Mouse (Mus musculus): ENCODE results near the gene Galntl6. TPM values are rescaled to one million over a fixed set of nuclear protein-coding genes. Genes with fewer than 3 reads are reported as not detected.
A peak's percentile ranks its signal among the peaks of the same experiment; 100 is the strongest.

The Galntl6 gene
- polyA plus RNA-seq, 1 experiment, result 6.0 TPM

GRCm38 (mm10) chr8:57836981-57837380 lies 1075.5 kb downstream of the Galntl6 start:
- no peaks in the 10 kb centered on the region for H3K27me3 ChIP-seq (ENCODE audit: control insufficient read depth, insufficient read depth, low read length)
- peak; percentile 24 to 41 for DNase-seq
- peak overlapping the region; percentile 44 for H3K4me3 ChIP-seq (replicated peaks; ENCODE audit: insufficient read depth, low read depth, low read length)
- H3K4me1 ChIP-seq (ENCODE audit: control insufficient read depth, insufficient read depth, low read length), result peaks cover 5% of the 10 kb centered on the region; the same call in 1 of the 2 replicates
- H3K27ac ChIP-seq (ENCODE audit: insufficient read depth, low read length), result peak overlapping the region; percentile 74
- 55% methylated on average over 11 of the region's 11 CpGs for WGBS
- no peak for TF ChIP-seq POLR2A (IDR thresholded peaks at IDR 0.05; ENCODE audit: borderline replicate concordance, insufficient read depth, low read length)
- TF ChIP-seq CTCF (IDR thresholded peaks at IDR 0.05; ENCODE audit: borderline replicate concordance, insufficient read depth, low read depth, low read length), result no peak

- no peak overlapping the region for H3K27ac ChIP-seq (ENCODE audit: insufficient read depth, low read length)
- peaks cover under 1% of the 10 kb centered on the region; the same call in 1 of the 2 replicates for H3K4me1 ChIP-seq (ENCODE audit: control insufficient read depth, insufficient read depth, low read length)
- no peak overlapping the region for H3K4me3 ChIP-seq (replicated peaks; ENCODE audit: insufficient read depth, low read depth, low read length)
- 76% methylated on average over 15 of the region's 15 CpGs for WGBS
- no peaks in the 10 kb centered on the region for H3K27me3 ChIP-seq (ENCODE audit: control insufficient read depth, insufficient read depth, low read length)
- no peak for DNase-seq
- no peak for TF ChIP-seq CTCF (IDR thresholded peaks at IDR 0.05; ENCODE audit: borderline replicate concordance, insufficient read depth, low read depth, low read length)
- no peak for TF ChIP-seq POLR2A (IDR thresholded peaks at IDR 0.05; ENCODE audit: borderline replicate concordance, insufficient read depth, low read length)
These were observed 1076.1 kb downstream of the Galntl6 start for GRCm38 (mm10) chr8:57836201-57836883.

- Histone ChIP-seq H3K27me3 (ENCODE audit: control insufficient read depth, insufficient read depth, low read length) (no peaks in the 10 kb centered on the region), H3K27ac (ENCODE audit: insufficient read depth, low read length) (no peak overlapping the region), H3K4me3 (replicated peaks; ENCODE audit: insufficient read depth, low read depth, low read length) (no peak overlapping the region), H3K4me1 (ENCODE audit: control insufficient read depth, insufficient read depth, low read length) (no peaks in the 10 kb centered on the region)
- WGBS, result 79% methylated on average over 7 of the region's 7 CpGs
- TF ChIP-seq POLR2A (IDR thresholded peaks at IDR 0.05; ENCODE audit: borderline replicate concordance, insufficient read depth, low read length), result no peak
- no peak for TF ChIP-seq CTCF (IDR thresholded peaks at IDR 0.05; ENCODE audit: borderline replicate concordance, insufficient read depth, low read depth, low read length)
- DNase-seq, result no peak
These were observed 1089.3 kb downstream of the Galntl6 start for GRCm38 (mm10) chr8:57823151-57823550.

- no peaks in the 10 kb centered on the region for H3K4me1 ChIP-seq (ENCODE audit: control insufficient read depth, insufficient read depth, low read length)
- DNase-seq, result no peak
- 89% methylated on average over 7 of the region's 7 CpGs for whole genome bisulfite sequencing
- no peak for TF ChIP-seq POLR2A (IDR thresholded peaks at IDR 0.05; ENCODE audit: borderline replicate concordance, insufficient read depth, low read length)
- TF ChIP-seq CTCF (IDR thresholded peaks at IDR 0.05; ENCODE audit: borderline replicate concordance, insufficient read depth, low read depth, low read length), result no peak
- H3K27ac ChIP-seq (ENCODE audit: insufficient read depth, low read length), result no peak overlapping the region
- no peak overlapping the region for H3K4me3 ChIP-seq (replicated peaks; ENCODE audit: insufficient read depth, low read depth, low read length)
- H3K27me3 ChIP-seq (ENCODE audit: control insufficient read depth, insufficient read depth, low read length), result no peaks in the 10 kb centered on the region
These were observed 1096.4 kb downstream of the Galntl6 start for GRCm38 (mm10) chr8:57816034-57816433.

GRCm38 (mm10) chr8:57807060-57807459 lies 1105.4 kb downstream of the Galntl6 start:
- Histone ChIP-seq H3K27ac (ENCODE audit: insufficient read depth, low read length) (no peak overlapping the region), H3K4me1 (ENCODE audit: control insufficient read depth, insufficient read depth, low read length) (peaks cover 4% of the 10 kb centered on the region; the same call in 1 of the 2 replicates), H3K4me3 (replicated peaks; ENCODE audit: insufficient read depth, low read depth, low read length) (no peak overlapping the region), H3K27me3 (ENCODE audit: control insufficient read depth, insufficient read depth, low read length) (no peaks in the 10 kb centered on the region)
- WGBS, result 21% methylated on average over 4 of the region's 4 CpGs
- no peak for DNase-seq
- TF ChIP-seq CTCF (IDR thresholded peaks at IDR 0.05; ENCODE audit: borderline replicate concordance, insufficient read depth, low read depth, low read length), result no peak
- TF ChIP-seq POLR2A (IDR thresholded peaks at IDR 0.05; ENCODE audit: borderline replicate concordance, insufficient read depth, low read length), result no peak

- 91% methylated on average over 4 of the region's 4 CpGs for WGBS
- Histone ChIP-seq H3K4me3 (replicated peaks; ENCODE audit: insufficient read depth, low read depth, low read length) (no peak overlapping the region), H3K4me1 (ENCODE audit: control insufficient read depth, insufficient read depth, low read length) (peaks cover 9% of the 10 kb centered on the region), H3K27ac (ENCODE audit: insufficient read depth, low read length) (no peak overlapping the region), H3K27me3 (ENCODE audit: control insufficient read depth, insufficient read depth, low read length) (no peaks in the 10 kb centered on the region)
- TF ChIP-seq POLR2A (IDR thresholded peaks at IDR 0.05; ENCODE audit: borderline replicate concordance, insufficient read depth, low read length) (no peak), CTCF (IDR thresholded peaks at IDR 0.05; ENCODE audit: borderline replicate concordance, insufficient read depth, low read depth, low read length) (no peak)
- DNase-seq, result no peak
These were observed 1107.3 kb downstream of the Galntl6 start for GRCm38 (mm10) chr8:57805094-57805493.

- H3K27me3 ChIP-seq (ENCODE audit: control insufficient read depth, insufficient read depth, low read length), result no peaks in the 10 kb centered on the region
- no peak overlapping the region for H3K4me3 ChIP-seq (replicated peaks; ENCODE audit: insufficient read depth, low read depth, low read length)
- H3K27ac ChIP-seq (ENCODE audit: insufficient read depth, low read length), result no peak overlapping the region
- 89% methylated on average over 8 of the region's 8 CpGs for WGBS
- DNase-seq, result no peak
- no peak for TF ChIP-seq CTCF (IDR thresholded peaks at IDR 0.05; ENCODE audit: borderline replicate concordance, insufficient read depth, low read depth, low read length)
- no peak for TF ChIP-seq POLR2A (IDR thresholded peaks at IDR 0.05; ENCODE audit: borderline replicate concordance, insufficient read depth, low read length)
- H3K4me1 ChIP-seq (ENCODE audit: control insufficient read depth, insufficient read depth, low read length), result peaks cover 9% of the 10 kb centered on the region
These were observed 1108.6 kb downstream of the Galntl6 start for GRCm38 (mm10) chr8:57803821-57804220.

GRCm38 (mm10) chr8:57801197-57801596 lies 1111.2 kb downstream of the Galntl6 start:
- WGBS, result 53% methylated on average over 4 of the region's 4 CpGs
- Histone ChIP-seq H3K27ac (ENCODE audit: insufficient read depth, low read length) (peak overlapping the region; percentile 37; the same call in 1 of the 2 replicates), H3K4me1 (ENCODE audit: control insufficient read depth, insufficient read depth, low read length) (peaks cover 11% of the 10 kb centered on the region; the same call in 1 of the 2 replicates), H3K4me3 (replicated peaks; ENCODE audit: insufficient read depth, low read depth, low read length) (no peak overlapping the region), H3K27me3 (ENCODE audit: control insufficient read depth, insufficient read depth, low read length) (no peaks in the 10 kb centered on the region)
- no peak for TF ChIP-seq CTCF (IDR thresholded peaks at IDR 0.05; ENCODE audit: borderline replicate concordance, insufficient read depth, low read depth, low read length)
- no peak for TF ChIP-seq POLR2A (IDR thresholded peaks at IDR 0.05; ENCODE audit: borderline replicate concordance, insufficient read depth, low read length)
- peak in 1 of 2 experiments; percentile 40 for DNase-seq

All from cerebellum, adult 2 months (tissue).